Mouse (Mus musculus) ES-E14 (cell line): ENCODE results near the gene Dgcr6.

Experiments used
- CHD2 ChIP-seq: IDR thresholded peaks from 2 replicates; pipeline ENCODE4 v1.6.1; 2014; ENCODE audit warnings: mild to moderate bottlenecking, low read depth, low read length, inconsistent platforms
- MAFK ChIP-seq: IDR thresholded peaks from 2 replicates; pipeline ENCODE4 v1.6.1; 2014; ENCODE audit warnings: mild to moderate bottlenecking, low read depth, low read length, inconsistent platforms; ENCODE audit not compliant: insufficient read depth
- ZC3H11A ChIP-seq: IDR thresholded peaks from 2 replicates; pipeline ENCODE4 v1.6.1; 2012; ENCODE audit warnings: low read depth, mild to moderate bottlenecking, inconsistent platforms, low read length, borderline replicate concordance

GRCm38 (mm10) chr16:18052322-18052721, 338 bp upstream of the Dgcr6 start:
- TF ChIP-seq MAFK = no peak
- no peak for TF ChIP-seq CHD2
- no peak for TF ChIP-seq ZC3H11A
